Mouse (Mus musculus) T-cell, adult 2 months (primary cell): ENCODE data around the gene Epb42.
"Not testable (repeated sequence)": the region's sequence is repeated elsewhere in the genome, so short reads cannot be mapped to it uniquely, and the experiment has no call there.

Source experiments
- DNase-seq: peaks from one replicate; pipeline ENCODE4 v3.0.0; 2022; ENCODE audit warnings: low spot score

Epb42 gene

GRCm38 (mm10) chr2:121036733-121037341 is at the start of gene Epb42:
Gene Epb42, minus strand, starts transcription at chr2:121037072.
- no peak for DNase-seq

- no peak for DNase-seq
Measured at GRCm38 (mm10) chr2:121085480-121086185, 48.8 kb upstream of the Epb42 start, which contains the start of gene Tgm5. Gene Tgm5, minus strand, starts transcription at chr2:121085841.

GRCm38 (mm10) chr2:121082626-121083025 is 45.8 kb upstream of the Epb42 start:
- no peak for DNase-seq

- no peak for DNase-seq
Measured at GRCm38 (mm10) chr2:121074747-121075146, 37.9 kb upstream of the Epb42 start.

GRCm38 (mm10) chr2:121071871-121072270 is 35.0 kb upstream of the Epb42 start:
- no peak for DNase-seq

GRCm38 (mm10) chr2:121069506-121069905 is 32.6 kb upstream of the Epb42 start:
- no peak for DNase-seq

GRCm38 (mm10) chr2:121067116-121067515 is 30.2 kb upstream of the Epb42 start:
- DNase-seq: no peak

GRCm38 (mm10) chr2:121061315-121061714 is 24.4 kb upstream of the Epb42 start:
- DNase-seq: no peak

GRCm38 (mm10) chr2:121057997-121058396 is 21.1 kb upstream of the Epb42 start:
- DNase-seq: no peak

- DNase-seq: no peak
Measured at GRCm38 (mm10) chr2:121055915-121056314, 19.0 kb upstream of the Epb42 start.

- DNase-seq: no peak
Measured at GRCm38 (mm10) chr2:121054060-121054459, 17.2 kb upstream of the Epb42 start.

- no peak for DNase-seq
Measured at GRCm38 (mm10) chr2:121052176-121052575, 15.3 kb upstream of the Epb42 start.

- DNase-seq: no peak
Measured at GRCm38 (mm10) chr2:121045653-121046052, 8.8 kb upstream of the Epb42 start.

GRCm38 (mm10) chr2:121041098-121041497 is 4.2 kb upstream of the Epb42 start:
- DNase-seq: no peak

- DNase-seq: no peak
Measured at GRCm38 (mm10) chr2:121039382-121039781, 2.5 kb upstream of the Epb42 start.

- not testable (repeated sequence) for DNase-seq
Measured at GRCm38 (mm10) chr2:121038851-121039250, 2.0 kb upstream of the Epb42 start.

GRCm38 (mm10) chr2:121022918-121023317 is 14.0 kb downstream of the Epb42 start:
- no peak for DNase-seq

- DNase-seq: no peak
Measured at GRCm38 (mm10) chr2:121017151-121017550, 19.7 kb downstream of the Epb42 start.

GRCm38 (mm10) chr2:121016226-121016625 is 20.6 kb downstream of the Epb42 start:
- no peak for DNase-seq

GRCm38 (mm10) chr2:121015507-121015906 is 21.4 kb downstream of the Epb42 start:
- no peak for DNase-seq

GRCm38 (mm10) chr2:121012676-121013075 is 24.2 kb downstream of the Epb42 start:
- no peak for DNase-seq

- DNase-seq: no peak
Measured at GRCm38 (mm10) chr2:121009071-121009677, 27.7 kb downstream of the Epb42 start.

GRCm38 (mm10) chr2:121008664-121009007 is 28.2 kb downstream of the Epb42 start:
- no peak for DNase-seq
